Mouse (Mus musculus) gastrocnemius, adult 2 months (tissue): Measurements from ENCODE around the gene Timm10. TPM values are rescaled to one million over a fixed set of nuclear protein-coding genes. Genes with fewer than 3 reads are reported as not detected.
A peak's percentile ranks its signal among the peaks of the same experiment; 100 is the strongest.

Experiments used
- DNase-seq: peaks from one replicate; pipeline ENCODE4 v3.0.0; 2022
- H3K27ac ChIP-seq: fragments of 200-600 bp; 2 replicates; pipeline ENCODE4 v1.8.1; 2022; ENCODE audit warnings: mild to moderate bottlenecking
- H3K4me3 ChIP-seq: fragments of 200-600 bp; 2 replicates; pipeline ENCODE4 v1.8.1; 2022; ENCODE audit warnings: mild to moderate bottlenecking, moderate library complexity
- CTCF ChIP-seq: fragments of 200-600 bp; IDR thresholded peaks from 2 replicates; pipeline ENCODE4 v1.8.1; 2022; ENCODE audit warnings: antibody characterized with exemption, mild to moderate bottlenecking, moderate library complexity
- intact Hi-C: fragments of 180-260 bp; cut with DNase I; formaldehyde crosslinking; loops from one replicate; pipeline ENCODE4 v1.15.1; 2025
- total RNA-seq, 2 experiments: library from RNA; stranded (reverse); gene quantifications; 2 replicates each; pipeline ENCODE4 v1.2.3; 2021

Gene Timm10
- total RNA-seq, 2 experiments from 2014 or later, result 42.0 to 57.7 TPM

- DNase-seq, result no peak
- TF ChIP-seq CTCF, result no peak
- intact Hi-C loops, result no loop called here
- no peak overlapping the region for H3K4me3 ChIP-seq
- no peak overlapping the region for H3K27ac ChIP-seq
Observed at GRCm38 (mm10) chr2:84845226-84845625, 18.4 kb downstream of the Timm10 start.

GRCm38 (mm10) chr2:84850407-84851129, 23.8 kb downstream of the Timm10 start:
- intact Hi-C loops, result no loop called here
- peak; percentile 21 for DNase-seq
- no peak for TF ChIP-seq CTCF
- Histone ChIP-seq H3K27ac (peak overlapping the region; percentile 89), H3K4me3 (peak overlapping the region; percentile 53)

- Histone ChIP-seq H3K27ac (peak overlapping the region; percentile 89), H3K4me3 (peak overlapping the region; percentile 53)
- intact Hi-C loops, result no loop called here
- TF ChIP-seq CTCF, result no peak
- peak; percentile 90 for DNase-seq
Observed at GRCm38 (mm10) chr2:84851130-84852040, 24.6 kb downstream of the Timm10 start.

DNA sequence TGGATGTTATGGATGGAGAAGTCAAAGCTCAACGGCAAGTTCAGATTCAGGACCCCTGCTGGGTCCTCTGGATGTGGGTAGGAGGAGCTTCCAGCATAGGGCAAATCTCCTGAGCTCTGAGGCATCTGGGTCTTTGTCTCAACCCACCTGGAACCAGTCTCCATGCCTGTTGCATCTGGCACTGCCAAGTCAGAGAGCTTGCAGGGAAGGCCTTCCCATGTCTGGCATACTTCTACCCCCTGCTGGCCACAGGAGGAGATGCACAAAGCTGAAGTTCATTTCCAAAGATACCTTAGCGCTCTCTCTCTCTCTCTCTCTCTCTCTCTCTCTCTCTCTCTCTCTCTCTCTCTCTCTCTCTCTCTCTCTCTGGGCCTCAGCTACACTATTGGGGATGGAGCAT, 28.9 kb downstream of the Timm10 start:
- peak; percentile 74 for DNase-seq

DNA sequence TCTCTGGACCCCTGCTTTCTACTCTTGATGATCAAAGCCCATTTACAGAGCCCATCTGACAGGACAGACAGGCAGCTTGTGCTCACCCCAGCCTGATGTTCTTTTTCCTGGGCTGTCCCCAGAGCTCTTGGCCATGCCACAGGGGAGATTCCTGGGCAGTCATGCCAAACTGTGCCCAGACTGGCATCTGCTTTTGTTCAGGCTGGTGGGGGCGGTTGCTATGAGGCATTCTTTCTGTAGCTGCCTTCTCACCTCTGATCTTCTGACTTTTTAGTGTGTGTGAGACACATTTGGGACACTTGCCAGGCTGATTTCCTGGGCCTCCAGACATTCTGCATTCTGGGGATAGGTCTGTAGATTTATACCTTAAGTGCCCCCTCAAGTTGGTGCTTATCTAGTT, 31.8 kb downstream of the Timm10 start:
- intact Hi-C loops, result no loop called here
- no peak for DNase-seq
- TF ChIP-seq CTCF, result no peak
- Histone ChIP-seq H3K27ac (no peak overlapping the region), H3K4me3 (no peak overlapping the region)

More for the DNA sequence above, 28.9 kb downstream of the Timm10 start:
- TF ChIP-seq CTCF, result peak; percentile 72
- intact Hi-C loops, result loop anchor here (1.0 kb wide), 1 partner anchor 24 kb away; no protein-coding TSS in a partner anchor
- H3K4me3 ChIP-seq, result no peak overlapping the region
- H3K27ac ChIP-seq, result no peak overlapping the region

GRCm38 (mm10) chr2:84859991-84860780, 33.4 kb downstream of the Timm10 start:
- TF ChIP-seq CTCF, result no peak
- no peak overlapping the region for H3K27ac ChIP-seq

GRCm38 (mm10) chr2:84861430-84861829, 34.6 kb downstream of the Timm10 start:
- TF ChIP-seq CTCF, result no peak
- intact Hi-C loops, result no loop called here
- no peak for DNase-seq
- H3K4me3 ChIP-seq, result no peak overlapping the region
- no peak overlapping the region for H3K27ac ChIP-seq

More at GRCm38 (mm10) chr2:84859991-84860780, 33.4 kb downstream of the Timm10 start:
- H3K4me3 ChIP-seq, result no peak overlapping the region
- DNase-seq, result no peak
- intact Hi-C loops, result no loop called here

GRCm38 (mm10) chr2:84862231-84862630, 35.4 kb downstream of the Timm10 start:
- no peak overlapping the region for H3K27ac ChIP-seq
- DNase-seq, result no peak
- intact Hi-C loops, result no loop called here
- TF ChIP-seq CTCF, result no peak
- H3K4me3 ChIP-seq, result no peak overlapping the region

GRCm38 (mm10) chr2:84865616-84866571, 39.1 kb downstream of the Timm10 start:
- peak; percentile 72 for DNase-seq
- intact Hi-C loops, result loop anchor here (5.0 kb wide), 2 partner anchors 34 to 141 kb away; no protein-coding TSS in a partner anchor
- TF ChIP-seq CTCF, result peak; percentile 85
- peak overlapping the region; percentile 44 for H3K4me3 ChIP-seq
- no peak overlapping the region for H3K27ac ChIP-seq

DNA sequence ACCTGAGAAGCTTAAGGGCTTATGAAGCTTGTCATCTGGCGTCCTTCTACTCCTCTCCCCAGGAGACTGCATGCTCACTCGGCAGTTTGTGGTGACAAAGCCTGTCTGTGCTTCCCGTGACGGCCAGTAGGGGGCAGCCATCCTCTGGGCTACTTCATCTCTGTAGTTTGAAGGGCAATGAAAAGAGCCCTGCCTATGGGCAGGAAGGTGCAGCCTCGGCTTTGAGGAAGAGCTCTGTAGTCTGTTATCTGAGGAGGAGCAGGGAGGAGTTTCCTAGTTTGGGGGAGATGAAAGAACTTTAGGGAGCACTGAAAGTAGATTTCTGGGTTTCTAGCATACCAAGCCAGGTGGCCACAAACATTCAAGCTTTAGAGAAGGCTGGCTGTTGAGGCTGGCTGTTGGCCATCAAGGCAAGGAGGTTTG, 41.7 kb downstream of the Timm10 start:
- intact Hi-C loops, result loop anchor here (2.0 to 5.0 kb wide), 3 partner anchors 22 to 139 kb away; no protein-coding TSS in a partner anchor
- TF ChIP-seq CTCF, result peak; percentile 83
- H3K27ac ChIP-seq, result no peak overlapping the region
- peak; percentile 71 for DNase-seq
- H3K4me3 ChIP-seq, result no peak overlapping the region

- Histone ChIP-seq H3K27ac (no peak overlapping the region), H3K4me3 (no peak overlapping the region)
- intact Hi-C loops, result loop anchor here (2.0 to 5.0 kb wide), 3 partner anchors 22 to 138 kb away; no protein-coding TSS in a partner anchor
- TF ChIP-seq CTCF, result no peak
- no peak for DNase-seq
Observed at GRCm38 (mm10) chr2:84868977-84869376, 42.2 kb downstream of the Timm10 start.
